Mouse (Mus musculus): Measurements from ENCODE around the gene Zfp872. TPM values are rescaled to one million over a fixed set of nuclear protein-coding genes. Genes with fewer than 3 reads are reported as not detected.
"Not testable (repeated sequence)": the region's sequence is repeated elsewhere in the genome, so short reads cannot be mapped to it uniquely, and the experiment has no call there.

Zfp872 gene
- not detected in 2 replicates for total RNA-seq (2017)

GRCm38 (mm10) chr9:22188025-22188611, at the start of gene Zfp872:
Zfp872 (plus strand) TSS chr9:22188090.
- ATAC-seq (ENCODE audit: extremely low read depth, insufficient number of reproducible peaks, low FRiP score, poor library complexity, severe bottlenecking): no peak

- ATAC-seq (ENCODE audit: extremely low read depth, insufficient number of reproducible peaks, low FRiP score, poor library complexity, severe bottlenecking): peak; percentile 40
Measured at GRCm38 (mm10) chr9:22138480-22138879, 49.4 kb upstream of the Zfp872 start.

GRCm38 (mm10) chr9:22139746-22140145, 48.1 kb upstream of the Zfp872 start:
- ATAC-seq (ENCODE audit: extremely low read depth, insufficient number of reproducible peaks, low FRiP score, poor library complexity, severe bottlenecking): no peak

- peak; percentile 88 for ATAC-seq (ENCODE audit: extremely low read depth, insufficient number of reproducible peaks, low FRiP score, poor library complexity, severe bottlenecking)
Measured at GRCm38 (mm10) chr9:22143108-22144037, 44.5 kb upstream of the Zfp872 start.

DNA sequence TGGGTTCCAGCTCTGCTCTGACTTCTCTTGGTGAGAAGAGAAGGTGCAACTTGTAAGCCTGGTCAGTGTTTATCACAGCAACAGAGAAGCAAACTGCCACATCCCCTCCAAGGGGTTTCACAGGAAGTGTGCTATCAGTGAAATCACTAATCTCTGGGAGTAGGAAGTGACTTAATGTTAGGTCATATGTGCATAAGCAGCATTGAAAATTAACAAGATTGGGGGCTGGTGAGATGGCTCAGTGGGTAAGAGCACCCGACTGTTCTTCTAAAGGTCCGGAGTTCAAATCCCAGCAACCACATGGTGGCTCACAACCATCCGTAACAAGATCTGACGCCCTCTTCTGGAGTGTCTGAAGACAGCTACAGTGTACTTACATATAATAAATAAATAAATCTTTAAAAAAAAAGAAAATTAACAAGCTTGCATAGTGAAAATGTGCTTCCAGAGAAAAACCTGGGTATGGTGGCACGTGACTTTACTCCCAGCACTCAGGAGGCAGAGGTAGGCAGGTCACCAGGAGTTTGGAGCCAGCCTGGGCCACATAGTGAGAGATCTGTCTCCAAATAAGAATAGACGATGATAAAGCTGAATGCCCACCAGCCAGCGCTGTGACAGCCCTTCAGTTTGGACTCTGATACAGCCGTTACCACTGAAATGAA, 43.5 kb upstream of the Zfp872 start:
- ATAC-seq (ENCODE audit: extremely low read depth, insufficient number of reproducible peaks, low FRiP score, poor library complexity, severe bottlenecking): no peak

GRCm38 (mm10) chr9:22149426-22150248, 38.3 kb upstream of the Zfp872 start:
- ATAC-seq (ENCODE audit: extremely low read depth, insufficient number of reproducible peaks, low FRiP score, poor library complexity, severe bottlenecking): no peak

- not testable (repeated sequence) for ATAC-seq (ENCODE audit: extremely low read depth, insufficient number of reproducible peaks, low FRiP score, poor library complexity, severe bottlenecking)
Measured at GRCm38 (mm10) chr9:22150249-22150693, 37.6 kb upstream of the Zfp872 start.

DNA sequence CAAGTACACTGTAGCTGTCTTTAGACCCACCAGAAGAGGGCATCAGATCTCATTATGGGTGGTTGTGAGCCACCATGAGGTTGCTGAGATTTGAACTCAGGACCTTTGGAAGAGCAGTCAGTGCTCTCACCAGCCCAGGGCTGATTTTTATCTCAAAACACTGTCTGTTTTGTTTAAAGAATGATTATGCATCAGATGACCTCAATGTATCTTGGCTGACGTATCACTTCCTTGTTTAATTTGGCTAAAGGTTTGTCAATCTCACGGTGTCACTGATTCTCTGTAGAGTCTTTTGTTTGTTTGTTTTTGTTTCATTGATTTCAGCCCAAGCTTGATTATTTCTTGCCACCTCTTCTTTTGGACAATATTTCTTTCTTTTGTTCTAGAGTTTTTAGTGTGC, 36.9 kb upstream of the Zfp872 start:
- no peak for ATAC-seq (ENCODE audit: extremely low read depth, insufficient number of reproducible peaks, low FRiP score, poor library complexity, severe bottlenecking)

DNA sequence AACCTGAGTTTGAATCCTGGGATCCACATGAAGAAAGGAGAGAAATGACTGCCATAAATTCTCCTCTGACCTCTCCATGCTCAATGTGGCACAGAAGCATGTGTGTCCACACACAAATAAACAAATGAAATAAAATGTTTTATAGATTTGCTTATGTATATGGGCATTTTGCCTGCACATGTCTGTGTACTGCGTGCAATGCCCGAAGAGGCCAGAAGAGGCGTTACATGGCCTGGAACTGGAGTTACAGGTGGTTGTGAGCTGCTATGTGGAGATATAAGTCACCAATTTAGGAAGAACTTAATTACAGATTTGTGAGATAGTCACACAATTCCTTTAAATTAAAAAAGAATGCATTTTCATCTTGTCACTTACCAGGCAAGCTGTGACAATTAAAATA, 34.1 kb upstream of the Zfp872 start:
- ATAC-seq (ENCODE audit: extremely low read depth, insufficient number of reproducible peaks, low FRiP score, poor library complexity, severe bottlenecking): no peak

DNA sequence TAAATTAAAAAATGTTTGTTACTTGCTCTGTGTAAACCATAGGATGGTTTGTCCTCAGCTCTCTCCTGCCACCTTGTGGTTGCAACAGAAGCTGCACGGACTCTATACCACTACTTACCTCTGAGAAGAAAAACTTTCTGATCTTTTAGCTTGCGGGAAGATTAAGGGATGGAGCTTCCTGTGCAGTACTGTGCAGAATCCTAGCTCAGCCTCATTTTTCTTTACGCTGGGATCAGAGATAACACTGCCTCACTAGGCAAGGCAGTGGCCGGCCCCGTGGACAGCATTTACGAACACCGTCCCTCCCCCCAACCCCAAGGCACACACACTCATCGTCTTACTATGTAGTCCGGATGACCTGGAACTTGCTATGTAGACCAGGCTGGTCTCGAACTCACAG, 32.3 kb upstream of the Zfp872 start:
- ATAC-seq (ENCODE audit: extremely low read depth, insufficient number of reproducible peaks, low FRiP score, poor library complexity, severe bottlenecking): peak; percentile 51

- ATAC-seq (ENCODE audit: extremely low read depth, insufficient number of reproducible peaks, low FRiP score, poor library complexity, severe bottlenecking): peak; percentile 99
Measured at GRCm38 (mm10) chr9:22156497-22157245, 31.2 kb upstream of the Zfp872 start, which contains the start of gene Pigyl. Pigyl (plus strand) TSS chr9:22156846.

GRCm38 (mm10) chr9:22157516-22158265, 30.2 kb upstream of the Zfp872 start:
- no peak for ATAC-seq (ENCODE audit: extremely low read depth, insufficient number of reproducible peaks, low FRiP score, poor library complexity, severe bottlenecking)

GRCm38 (mm10) chr9:22161299-22161698, 26.6 kb upstream of the Zfp872 start:
- ATAC-seq (ENCODE audit: extremely low read depth, insufficient number of reproducible peaks, low FRiP score, poor library complexity, severe bottlenecking): no peak

DNA sequence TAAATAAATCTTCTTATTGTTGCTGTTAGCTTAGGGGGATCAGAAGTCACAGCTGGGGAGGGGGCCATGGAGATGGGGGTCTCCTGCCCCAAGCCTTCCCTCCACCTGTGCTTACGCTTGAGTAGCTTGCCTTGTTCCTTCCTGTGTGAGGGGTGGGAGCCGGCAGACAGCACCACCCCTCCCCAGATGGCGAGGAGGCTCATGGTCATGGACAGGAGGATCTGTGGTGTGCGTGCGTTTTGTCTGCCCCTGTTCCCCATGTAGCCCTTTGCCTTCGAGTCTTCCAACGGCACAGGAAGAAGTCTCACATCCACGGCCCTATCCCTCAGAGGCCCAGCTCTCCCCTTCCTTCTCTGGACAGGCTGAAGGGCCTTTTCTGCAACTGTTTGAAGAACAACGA, 25.6 kb upstream of the Zfp872 start:
- no peak for ATAC-seq (ENCODE audit: extremely low read depth, insufficient number of reproducible peaks, low FRiP score, poor library complexity, severe bottlenecking)

DNA sequence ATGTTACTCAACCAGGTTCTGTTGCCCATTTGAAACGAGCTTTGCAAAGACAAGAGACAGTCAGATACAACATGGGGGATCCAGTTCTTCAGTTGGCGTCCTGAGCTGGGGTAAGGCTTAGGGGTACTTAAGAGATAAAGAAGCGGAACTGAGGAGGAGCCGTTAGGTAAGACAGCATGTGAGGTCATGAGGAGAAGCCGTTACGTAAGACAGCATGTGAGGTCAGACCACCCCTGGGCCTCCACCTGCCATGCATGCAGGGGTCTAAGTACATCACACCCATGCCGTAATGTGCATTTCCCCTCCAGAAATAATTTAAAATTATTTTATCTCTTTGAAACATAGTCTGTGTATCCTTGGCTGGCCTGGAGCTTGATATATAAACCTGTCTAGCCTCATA, 25.0 kb upstream of the Zfp872 start:
- ATAC-seq (ENCODE audit: extremely low read depth, insufficient number of reproducible peaks, low FRiP score, poor library complexity, severe bottlenecking): no peak; the same call in 1 of the 2 replicates

GRCm38 (mm10) chr9:22164711-22165668, 22.9 kb upstream of the Zfp872 start:
- ATAC-seq (ENCODE audit: extremely low read depth, insufficient number of reproducible peaks, low FRiP score, poor library complexity, severe bottlenecking): peak; percentile 43; the same call in 1 of the 2 replicates
